9 mouse cellular contexts compared by ENCODE assay signal in genomic region chr13:70650011-70650436, GRCm38 (mm10). TPM values are rescaled to one million over a fixed set of nuclear protein-coding genes. Genes with fewer than 3 reads are reported as not detected.
DNase-seq lines count a peak whose midpoint lies in the region; ATAC-seq and TF ChIP-seq lines count a peak whose summit lies in the region.
"Had no signal": no experiment of that assay in that cellular context is flagged by ENCODE, and none has a peak within 500 bp of the region (broad histone marks: within the 10 kb centered on the region; RNA-seq: fewer than 3 reads in every experiment).

No protein-coding gene starts in this region.

- H3K36me3 ChIP-seq in heart, embryonic 10.5 days = no peaks in the 10 kb centered on the region
- no peaks in the 10 kb centered on the region for H3K36me3 ChIP-seq in heart, embryonic 12.5 days
- H3K36me3 ChIP-seq in thymus, adult 2 months (ENCODE audit: control insufficient read depth, insufficient read depth, low read length) = no peaks in the 10 kb centered on the region
- H3K36me3 ChIP-seq: embryonic facial prominence, embryonic 12.5 days had no signal

- TF ChIP-seq CTCF in thymus, adult 2 months (IDR thresholded peaks at IDR 0.05; ENCODE audit: borderline replicate concordance, control insufficient read depth, extremely low read depth, insufficient read depth, low read length, poor library complexity) = no peak

- H3K9me3 ChIP-seq in heart, embryonic 10.5 days = no peaks in the 10 kb centered on the region
- H3K9me3 ChIP-seq in heart, embryonic 12.5 days (replicated peaks) = no peaks in the 10 kb centered on the region
- H3K9me3 ChIP-seq: embryonic facial prominence, embryonic 12.5 days had no signal

- H3K9ac ChIP-seq in heart, embryonic 12.5 days = no peak overlapping the region
- H3K9ac ChIP-seq: embryonic facial prominence, embryonic 12.5 days had no signal

- H3K4me3 ChIP-seq in heart, embryonic 10.5 days = no peak overlapping the region
- H3K4me3 ChIP-seq in heart, embryonic 12.5 days = no peak overlapping the region
- no peak overlapping the region for H3K4me3 ChIP-seq in thymus, adult 2 months (ENCODE audit: control insufficient read depth, insufficient read depth, low read length)
- H3K4me3 ChIP-seq: embryonic facial prominence, embryonic 12.5 days had no signal

- H3K4me1 ChIP-seq in heart, embryonic 10.5 days = peaks cover 42% of the 10 kb centered on the region
- H3K4me1 ChIP-seq in heart, embryonic 12.5 days (replicated peaks) = peaks cover 42% of the 10 kb centered on the region
- peaks cover 9% of the 10 kb centered on the region for H3K4me1 ChIP-seq in thymus, adult 2 months (replicated peaks; ENCODE audit: control insufficient read depth, insufficient read depth, low read length)

- peak; percentile 69; the same call in 1 of the 2 replicates for ATAC-seq in heart, embryonic 12.5 days (ENCODE audit: insufficient number of reproducible peaks, low FRiP score)

- TF ChIP-seq POLR2A in thymus, adult 2 months (IDR thresholded peaks at IDR 0.05; ENCODE audit: control insufficient read depth, extremely low read depth, insufficient read depth, low read length, poor library complexity) = no peak

- no peaks in the 10 kb centered on the region for H3K27me3 ChIP-seq in heart, embryonic 10.5 days (ENCODE audit: insufficient read depth, poor library complexity, severe bottlenecking)
- H3K27me3 ChIP-seq in heart, embryonic 12.5 days (replicated peaks) = no peaks in the 10 kb centered on the region
- H3K27me3 ChIP-seq in thymus, adult 2 months (ENCODE audit: control insufficient read depth, insufficient read depth, low read length) = no peaks in the 10 kb centered on the region

- DNase-seq in heart, embryonic 10.5 days (ENCODE audit: low spot score) = no peak
- DNase-seq in heart, adult 8-10 months (ENCODE audit: low spot score) = no peak
- DNase-seq in kidney, postnatal 36 days = peak; percentile 75 to 80
- peak; percentile 19 for DNase-seq in lung, postnatal 25 days (ENCODE audit: low spot score)
- DNase-seq in thymus, adult 18-20 months = no peak
- DNase-seq in thymus, adult 2 months = no peak
- DNase-seq in urinary bladder, postnatal 4 days (ENCODE audit: low spot score in 2 of 2) = no peak

- H3K4me2 ChIP-seq in heart, embryonic 12.5 days = no peak overlapping the region
- H3K4me2 ChIP-seq: embryonic facial prominence, embryonic 12.5 days had no signal

- peak overlapping the region; percentile 49 for H3K27ac ChIP-seq in heart, embryonic 10.5 days
- H3K27ac ChIP-seq in heart, embryonic 12.5 days (ENCODE audit: poor library complexity, severe bottlenecking) = peak overlapping the region; percentile 56
- H3K27ac ChIP-seq in thymus, adult 2 months (ENCODE audit: control insufficient read depth, insufficient read depth, low read length) = no peak overlapping the region
- H3K27ac ChIP-seq: embryonic facial prominence, embryonic 12.5 days had no signal

- 24% methylated on average over 3 of the region's 3 CpGs for WGBS in heart, embryonic 10.5 days
- WGBS in heart, embryonic 12.5 days = 18% methylated on average over 3 of the region's 3 CpGs
- 59% methylated on average over 3 of the region's 3 CpGs for WGBS in thymus, adult 2 months

RNA-seq across cellular contexts. Expression of gene Ice1, which starts 12.6 kb away (rescaled TPM):
- 16.8 and 20.3 TPM in 2 replicates for polyA plus RNA-seq in heart, embryonic 10.5 days (2016; fragmentation: Nextera tagmentation; extraction: Ambion mirVana)
- total RNA-seq in heart, adult 8-10 months (2022) = 10 to 100 TPM; 24.3 to 30.9 (median 26.7) TPM
- polyA plus RNA-seq in heart, embryonic 12.5 days (2016; fragmentation: Nextera tagmentation; extraction: Ambion mirVana) = 19.3 and 20.1 TPM in 2 replicates
- polyA plus RNA-seq in thymus, adult 2 months (2012; rRNA removed) = 35.7 and 36.7 TPM in 2 replicates

Comparison
In these comparisons a context has a peak if more than half of its experiments do, and no peak if none do; other contexts are left out.
1. DNase-seq: peak in kidney, postnatal 36 days (2 of 2) and lung, postnatal 25 days (single experiment); none in heart, embryonic 10.5 days (single experiment), heart, adult 8-10 months (single experiment), thymus, adult 18-20 months (0 of 2), thymus, adult 2 months (single experiment) and urinary bladder, postnatal 4 days (0 of 2).